Mouse (Mus musculus): ENCODE measurements at regions not wholly inside any gene's neighbourhood (a gene's known extent, or its start where the extent isn't known, plus 50 kb on each side); places are given as distances from the start of the nearest gene placed in this dataset.

DNA sequence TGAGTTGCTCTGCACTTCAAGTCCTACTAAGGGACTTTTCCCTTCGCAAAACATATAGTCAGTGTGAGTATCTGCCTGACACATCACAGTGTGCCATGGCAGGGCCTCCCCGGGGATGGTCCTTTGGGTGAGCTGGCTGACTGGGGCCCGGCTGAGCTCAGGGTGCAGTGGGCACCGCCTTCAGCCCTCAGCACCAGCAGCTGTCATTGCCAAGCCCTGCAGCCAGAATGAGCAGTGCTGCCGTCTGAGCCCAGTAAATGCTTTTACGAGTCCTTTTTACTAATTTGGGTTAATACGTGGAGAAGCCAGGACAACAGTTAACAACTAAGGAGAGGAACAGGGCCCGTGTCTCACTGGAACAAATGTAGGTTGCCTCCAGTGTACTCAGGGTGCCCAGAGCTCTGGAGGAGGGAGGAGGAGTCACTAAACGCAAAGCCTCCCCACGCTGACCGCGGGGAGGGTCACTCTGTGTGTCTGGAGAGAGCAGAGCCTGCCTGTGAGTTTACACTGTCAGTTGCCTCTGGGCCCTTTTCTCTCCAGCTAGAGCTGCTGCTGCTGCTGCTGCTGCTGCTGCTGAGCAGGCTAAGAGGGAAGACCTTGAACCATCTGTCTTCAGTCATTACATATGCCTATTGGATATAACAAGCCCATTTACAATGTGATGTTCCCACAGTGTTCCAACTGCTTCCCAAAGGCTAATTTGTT, 60.1 kb upstream of the Vps8 start:
- DNase-seq (ENCODE audit: low spot score), result no peak

GRCm38 (mm10) chr16:21364885-21365284, 58.0 kb upstream of the Vps8 start:
- DNase-seq (ENCODE audit: low spot score), result no peak

DNA sequence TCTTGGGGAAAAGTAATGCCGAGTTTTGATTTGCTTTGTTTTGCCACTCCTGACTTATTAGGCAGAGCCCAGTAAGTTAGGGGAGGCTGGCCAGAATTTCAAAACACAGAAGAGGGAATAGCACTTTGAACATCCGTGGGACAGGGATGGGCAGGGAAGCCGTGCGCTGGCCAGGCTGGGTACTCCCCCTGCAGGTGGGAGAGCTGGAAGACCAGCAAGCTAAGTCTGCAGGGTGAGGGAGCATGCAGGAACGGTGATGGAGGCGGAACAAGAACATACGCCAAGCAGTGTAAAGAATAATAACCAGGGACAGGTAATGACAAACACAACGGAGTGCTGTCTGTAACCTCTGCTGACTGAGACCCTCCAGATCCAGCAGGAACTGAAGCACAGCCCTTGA, 55.5 kb upstream of the Vps8 start:
- DNase-seq (ENCODE audit: low spot score), result no peak

DNA sequence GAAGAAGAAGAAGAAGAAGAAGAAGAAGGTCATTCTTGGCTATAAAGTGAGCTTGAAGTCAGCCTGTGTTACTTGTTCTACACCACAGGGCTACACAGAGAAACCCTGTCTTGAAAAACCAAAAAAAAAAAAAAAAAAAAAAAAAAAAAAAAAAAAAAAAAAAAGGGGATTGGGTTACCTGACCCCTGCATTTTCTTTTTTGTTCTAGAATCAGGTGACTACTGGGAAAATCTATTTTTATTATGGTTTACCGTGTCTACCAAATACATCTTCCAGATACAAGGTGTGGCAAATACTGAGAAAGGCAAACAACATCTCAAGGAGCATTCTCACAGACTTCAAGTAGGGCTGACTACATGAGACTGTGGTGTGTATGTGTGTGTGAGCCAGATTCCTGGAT, 54.1 kb upstream of the Vps8 start:
- no peak for DNase-seq (ENCODE audit: low spot score)

DNA sequence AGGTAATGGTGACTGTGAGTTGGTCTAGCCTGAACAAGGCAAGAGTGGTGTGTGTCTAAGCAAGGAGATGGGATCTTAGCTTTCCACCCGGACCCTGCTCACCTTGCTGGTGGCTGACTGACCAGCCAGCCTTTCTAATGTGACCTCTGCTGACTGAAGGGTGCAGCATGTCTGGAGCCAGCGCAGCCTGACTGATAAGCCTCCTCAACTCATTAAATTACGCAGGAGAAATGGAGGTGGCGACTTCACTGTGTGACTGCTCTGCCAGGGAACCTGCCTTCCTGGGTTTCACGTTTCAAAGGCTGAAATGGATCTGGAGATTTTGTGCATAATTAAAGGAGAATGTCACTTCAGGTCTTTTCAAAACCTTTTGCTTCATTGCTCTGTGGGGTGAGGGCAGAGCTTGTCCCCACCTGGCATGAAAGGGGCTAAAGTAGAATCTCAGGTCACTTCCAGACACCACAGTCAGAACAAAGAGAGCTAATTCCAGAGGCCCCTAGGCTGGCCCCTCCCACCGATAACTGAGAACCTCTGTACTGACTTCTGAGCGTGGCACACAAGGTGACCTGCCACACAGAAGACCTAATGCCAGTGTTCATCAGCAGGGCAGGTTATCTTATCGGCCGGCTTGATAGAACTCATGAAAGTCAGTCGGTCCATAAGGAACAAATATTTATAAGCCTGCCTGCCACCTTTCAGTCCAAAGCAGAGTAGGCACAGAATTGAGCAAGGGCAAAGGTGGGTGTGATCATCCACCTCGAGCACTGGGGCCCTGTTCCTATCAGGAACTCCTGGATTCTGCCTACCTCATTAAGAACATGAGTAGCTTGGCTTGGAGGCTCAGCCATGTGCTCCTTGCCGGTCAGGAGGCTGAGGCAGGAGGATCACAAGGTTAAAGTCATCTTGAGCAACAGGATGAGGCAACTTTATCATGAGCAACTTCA, 53.1 kb upstream of the Vps8 start:
- DNase-seq (ENCODE audit: low spot score), result no peak

Measured in urinary bladder, postnatal 10 days (tissue).